Mouse (Mus musculus): ENCODE measurements at regions not wholly inside any gene's neighbourhood (a gene's known extent, or its start where the extent isn't known, plus 50 kb on each side); places are given as distances from the start of the nearest gene placed in this dataset.
"Not testable (repeated sequence)": the region's sequence is repeated elsewhere in the genome, so short reads cannot be mapped to it uniquely, and the experiment has no call there.

DNA sequence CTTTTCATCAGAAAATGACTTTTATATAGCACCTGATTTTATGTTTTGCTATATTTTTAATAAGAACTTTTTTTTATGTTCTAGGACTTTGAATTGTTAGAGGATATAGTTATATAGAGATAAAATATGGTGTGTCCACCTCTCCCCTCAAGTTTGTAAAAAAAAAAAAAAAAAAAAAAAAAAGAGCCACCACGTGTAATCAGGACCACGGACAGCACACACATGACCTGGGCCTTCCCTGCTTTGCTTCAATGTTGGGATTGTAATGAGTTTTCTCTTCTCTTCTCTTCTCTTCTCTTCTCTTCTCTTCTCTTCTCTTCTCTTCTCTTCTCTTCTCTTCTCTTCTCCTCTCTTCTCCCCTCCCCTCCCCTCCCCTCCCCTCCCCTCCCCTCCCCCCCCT lies 78.5 kb downstream of the 1700010I14Rik start:
- not testable (repeated sequence) for H3K9me3 ChIP-seq (ENCODE audit: control insufficient read depth, low read length); H3K27me3 ChIP-seq (ENCODE audit: control insufficient read depth, insufficient read depth, low read length); H3K9ac ChIP-seq (ENCODE audit: low read depth, low read length); H3K36me3 ChIP-seq (ENCODE audit: control insufficient read depth, insufficient read depth, low read length); H3K4me3 ChIP-seq (ENCODE audit: low read length); H3K27ac ChIP-seq (ENCODE audit: low read depth, low read length); H3K4me2 ChIP-seq (replicated peaks; ENCODE audit: low read depth, low read length); ATAC-seq (ENCODE audit: low FRiP score, low TSS enrichment); H3K4me1 ChIP-seq (ENCODE audit: control insufficient read depth, insufficient read depth, low read length)
- 21% methylated on average over 2 of the region's 2 CpGs for WGBS

DNA sequence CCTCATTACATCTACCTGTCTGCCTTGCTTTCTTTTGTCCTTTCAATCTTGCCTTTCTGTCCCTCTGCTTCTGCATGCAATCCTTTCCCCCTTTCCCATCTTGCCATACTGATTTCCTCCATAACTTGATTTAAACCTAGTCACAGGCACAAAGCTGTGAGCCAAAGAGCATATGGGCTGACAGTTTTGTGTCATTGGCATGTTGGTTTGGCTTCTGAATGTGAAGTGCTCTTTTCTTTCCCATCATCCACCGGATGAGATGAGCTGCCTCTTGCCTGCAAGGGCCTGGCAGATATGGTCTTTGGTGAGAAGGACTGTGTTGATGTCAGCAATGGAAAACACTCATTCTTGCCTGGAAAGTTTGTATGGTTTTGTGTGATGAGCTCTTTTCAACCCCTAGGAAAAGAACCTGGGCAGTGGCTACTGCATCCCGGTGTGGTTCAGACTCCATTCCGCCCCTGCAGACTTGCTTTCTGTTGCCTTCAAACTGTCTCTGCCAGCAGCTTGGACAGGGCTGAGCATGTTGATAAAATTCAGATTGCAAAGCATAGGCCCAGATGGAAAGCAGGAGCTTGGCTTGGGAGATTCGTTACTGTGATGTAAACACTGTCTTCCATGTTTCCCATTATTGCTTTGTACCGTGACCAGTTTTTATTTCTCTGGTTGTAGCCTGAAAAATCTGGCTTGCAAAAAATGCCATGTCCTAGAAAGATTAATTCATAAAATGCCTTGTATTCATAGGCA lies 80.9 kb downstream of the 1700010I14Rik start:
- Histone ChIP-seq H3K4me1 (ENCODE audit: control insufficient read depth, insufficient read depth, low read length) (no peaks in the 10 kb centered on the region), H3K36me3 (ENCODE audit: control insufficient read depth, insufficient read depth, low read length) (no peaks in the 10 kb centered on the region), H3K27me3 (ENCODE audit: control insufficient read depth, insufficient read depth, low read length) (no peaks in the 10 kb centered on the region), H3K9me3 (ENCODE audit: control insufficient read depth, low read length) (no peaks in the 10 kb centered on the region), H3K4me3 (ENCODE audit: low read length) (no peak overlapping the region), H3K9ac (ENCODE audit: low read depth, low read length) (no peak overlapping the region), H3K27ac (ENCODE audit: low read depth, low read length) (no peak overlapping the region), H3K4me2 (replicated peaks; ENCODE audit: low read depth, low read length) (no peak overlapping the region)
- no peak for ATAC-seq (ENCODE audit: low FRiP score, low TSS enrichment)
- WGBS: 89% methylated on average over 5 of the region's 5 CpGs

DNA sequence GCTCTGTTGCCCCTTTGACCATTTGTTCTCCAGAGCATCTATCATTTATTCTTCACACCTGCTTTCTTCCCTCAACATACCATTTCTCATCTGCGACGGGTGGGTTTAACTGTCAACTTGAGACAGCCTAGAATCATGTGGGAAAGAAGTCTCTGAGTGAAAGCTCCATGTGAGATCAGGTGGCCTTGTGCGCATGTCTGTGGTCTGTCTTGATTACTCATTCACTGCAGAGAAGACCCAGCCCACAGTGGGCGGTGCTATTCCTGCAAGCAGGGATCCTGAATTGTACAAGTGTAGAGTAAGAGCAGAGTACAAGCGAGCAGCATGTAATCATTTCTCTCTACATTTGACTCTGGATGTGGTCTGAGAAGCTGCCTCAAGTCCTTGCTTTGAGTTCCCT lies 95.5 kb downstream of the 1700010I14Rik start:
- Histone ChIP-seq H3K27ac (ENCODE audit: low read depth, low read length) (no peak overlapping the region), H3K4me1 (ENCODE audit: control insufficient read depth, insufficient read depth, low read length) (no peaks in the 10 kb centered on the region), H3K36me3 (ENCODE audit: control insufficient read depth, insufficient read depth, low read length) (no peaks in the 10 kb centered on the region), H3K9ac (ENCODE audit: low read depth, low read length) (no peak overlapping the region), H3K9me3 (ENCODE audit: control insufficient read depth, low read length) (no peaks in the 10 kb centered on the region; the same call in 1 of the 2 replicates), H3K4me2 (replicated peaks; ENCODE audit: low read depth, low read length) (no peak overlapping the region), H3K27me3 (ENCODE audit: control insufficient read depth, insufficient read depth, low read length) (no peaks in the 10 kb centered on the region), H3K4me3 (ENCODE audit: low read length) (no peak overlapping the region)
- no peak for ATAC-seq (ENCODE audit: low FRiP score, low TSS enrichment)
- WGBS: 94% methylated on average over 5 of the region's 5 CpGs

DNA sequence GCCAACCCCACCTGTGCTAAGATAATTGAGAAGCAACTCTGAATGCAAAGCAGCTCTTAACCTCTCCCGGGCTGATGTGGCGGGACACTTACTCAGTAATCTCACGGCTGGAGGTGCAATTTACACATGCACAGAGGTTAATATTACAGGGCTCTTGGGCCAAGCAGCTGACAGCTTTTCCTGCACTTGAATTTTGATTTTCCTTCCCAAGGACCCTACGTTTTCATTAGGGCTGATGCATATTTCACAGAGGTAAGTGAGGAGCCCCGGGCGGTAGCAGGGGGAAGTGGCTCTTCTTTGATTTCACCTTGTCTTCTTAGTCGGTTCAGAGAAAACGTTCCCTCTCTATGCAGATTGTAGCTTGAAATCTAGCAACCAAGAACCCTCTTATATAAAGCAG lies 139.7 kb downstream of the 1700010I14Rik start:
- Histone ChIP-seq H3K4me1 (ENCODE audit: control insufficient read depth, insufficient read depth, low read length) (no peaks in the 10 kb centered on the region), H3K36me3 (ENCODE audit: control insufficient read depth, insufficient read depth, low read length) (no peaks in the 10 kb centered on the region), H3K4me2 (replicated peaks; ENCODE audit: low read depth, low read length) (no peak overlapping the region), H3K4me3 (ENCODE audit: low read length) (no peak overlapping the region), H3K27ac (ENCODE audit: low read depth, low read length) (no peak overlapping the region), H3K9me3 (ENCODE audit: control insufficient read depth, low read length) (no peaks in the 10 kb centered on the region), H3K27me3 (ENCODE audit: control insufficient read depth, insufficient read depth, low read length) (no peaks in the 10 kb centered on the region), H3K9ac (ENCODE audit: low read depth, low read length) (no peak overlapping the region)
- no peak for ATAC-seq (ENCODE audit: low FRiP score, low TSS enrichment)
- 64% methylated on average over 8 of the region's 8 CpGs for WGBS

DNA sequence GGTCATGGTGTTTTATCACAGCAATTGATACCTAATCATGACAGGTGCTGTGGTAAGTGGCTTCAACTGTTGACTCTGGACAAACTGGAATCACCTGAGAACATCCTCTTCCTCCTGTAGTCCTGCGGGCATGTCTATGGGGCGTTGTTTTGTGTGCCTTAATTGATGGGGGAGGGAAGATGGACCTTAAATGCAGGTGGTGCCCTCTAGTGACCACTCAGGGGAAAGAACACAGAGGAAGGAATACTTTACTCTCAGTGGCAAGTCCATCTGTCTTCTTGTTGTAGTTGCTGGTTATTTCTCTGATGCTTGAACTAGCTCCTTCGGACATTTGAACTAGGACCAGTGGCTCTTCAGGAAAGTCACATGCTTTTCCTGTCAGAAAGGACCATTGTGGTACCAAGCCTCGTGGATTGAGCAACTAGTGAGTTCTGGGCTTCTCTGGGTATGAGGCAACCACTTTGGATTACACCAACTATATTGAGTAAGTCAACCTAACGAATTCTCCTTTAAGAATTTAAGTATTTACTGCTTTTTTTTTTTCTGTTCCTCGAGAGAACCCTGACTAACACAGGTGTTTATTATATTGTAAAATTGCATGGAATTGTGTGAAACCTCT lies 157.6 kb downstream of the 1700010I14Rik start:
- H3K9ac ChIP-seq (ENCODE audit: low read depth, low read length): no peak overlapping the region
- H3K27me3 ChIP-seq (ENCODE audit: control insufficient read depth, insufficient read depth, low read length): no peaks in the 10 kb centered on the region
- 58% methylated on average over 6 of the region's 6 CpGs for WGBS
- H3K4me2 ChIP-seq (replicated peaks; ENCODE audit: low read depth, low read length): no peak overlapping the region
- H3K9me3 ChIP-seq (ENCODE audit: control insufficient read depth, low read length): no peaks in the 10 kb centered on the region
- no peak overlapping the region for H3K4me3 ChIP-seq (ENCODE audit: low read length)
- H3K36me3 ChIP-seq (ENCODE audit: control insufficient read depth, insufficient read depth, low read length): no peaks in the 10 kb centered on the region
- H3K27ac ChIP-seq (ENCODE audit: low read depth, low read length): no peak overlapping the region
- ATAC-seq (ENCODE audit: low FRiP score, low TSS enrichment): no peak
- H3K4me1 ChIP-seq (ENCODE audit: control insufficient read depth, insufficient read depth, low read length): no peaks in the 10 kb centered on the region

DNA sequence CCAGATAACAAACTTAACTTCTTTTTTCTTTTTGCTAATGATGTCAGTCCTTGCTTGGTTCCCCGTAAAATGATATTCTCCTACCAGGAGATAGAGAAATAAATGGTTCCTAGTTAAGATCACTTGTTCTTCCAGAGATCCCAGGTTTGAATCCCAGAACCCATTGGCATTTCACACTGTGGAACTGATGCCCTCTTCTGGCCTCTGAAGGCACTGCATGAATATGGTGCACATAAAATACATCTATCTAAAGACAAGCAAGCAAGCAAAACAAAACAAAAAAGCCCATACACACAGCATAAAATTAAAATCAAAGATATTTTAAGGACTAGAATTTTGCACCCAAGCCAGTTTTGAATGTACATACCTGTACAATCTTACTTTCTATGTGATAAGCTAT lies 162.5 kb downstream of the 1700010I14Rik start:
- no peak for ATAC-seq (ENCODE audit: low FRiP score, low TSS enrichment)
- Histone ChIP-seq H3K4me2 (replicated peaks; ENCODE audit: low read depth, low read length) (no peak overlapping the region), H3K9ac (ENCODE audit: low read depth, low read length) (no peak overlapping the region), H3K4me3 (ENCODE audit: low read length) (no peak overlapping the region), H3K4me1 (ENCODE audit: control insufficient read depth, insufficient read depth, low read length) (no peaks in the 10 kb centered on the region), H3K9me3 (ENCODE audit: control insufficient read depth, low read length) (no peaks in the 10 kb centered on the region), H3K27me3 (ENCODE audit: control insufficient read depth, insufficient read depth, low read length) (no peaks in the 10 kb centered on the region), H3K27ac (ENCODE audit: low read depth, low read length) (no peak overlapping the region), H3K36me3 (ENCODE audit: control insufficient read depth, insufficient read depth, low read length) (no peaks in the 10 kb centered on the region)
- 90% methylated on average over 1 of the region's 1 CpGs for WGBS

DNA sequence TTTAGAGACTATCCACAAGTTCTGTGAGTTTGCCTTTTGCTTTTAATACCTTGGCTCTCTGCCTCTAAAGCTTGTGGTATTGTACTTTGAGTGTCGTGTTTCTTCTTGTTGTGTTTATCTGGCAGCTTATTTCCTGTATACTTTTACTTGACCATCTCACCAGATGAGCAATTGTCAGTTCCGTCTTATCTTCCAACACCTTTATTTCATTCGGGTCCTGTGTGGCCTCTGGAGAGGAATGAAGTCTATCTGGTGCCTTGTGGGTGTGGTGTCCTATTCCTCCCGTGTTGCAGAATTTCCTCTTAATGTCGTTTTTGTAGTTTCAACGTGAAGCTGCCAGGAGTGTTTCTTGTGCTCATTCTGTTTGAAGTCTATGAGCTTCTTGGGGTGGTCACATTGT lies 174.0 kb downstream of the 1700010I14Rik start:
- no peaks in the 10 kb centered on the region for H3K36me3 ChIP-seq (ENCODE audit: control insufficient read depth, insufficient read depth, low read length)
- no peak for ATAC-seq (ENCODE audit: low FRiP score, low TSS enrichment)
- no peak overlapping the region for H3K4me2 ChIP-seq (replicated peaks; ENCODE audit: low read depth, low read length)
- no peak overlapping the region for H3K9ac ChIP-seq (ENCODE audit: low read depth, low read length)
- no peak overlapping the region for H3K4me3 ChIP-seq (ENCODE audit: low read length)
- WGBS: 84% methylated on average over 6 of the region's 6 CpGs
- peaks cover 3% of the 10 kb centered on the region for H3K4me1 ChIP-seq (ENCODE audit: control insufficient read depth, insufficient read depth, low read length)
- no peak overlapping the region for H3K27ac ChIP-seq (ENCODE audit: low read depth, low read length)
- no peaks in the 10 kb centered on the region for H3K9me3 ChIP-seq (ENCODE audit: control insufficient read depth, low read length)
- H3K27me3 ChIP-seq (ENCODE audit: control insufficient read depth, insufficient read depth, low read length): no peaks in the 10 kb centered on the region

DNA sequence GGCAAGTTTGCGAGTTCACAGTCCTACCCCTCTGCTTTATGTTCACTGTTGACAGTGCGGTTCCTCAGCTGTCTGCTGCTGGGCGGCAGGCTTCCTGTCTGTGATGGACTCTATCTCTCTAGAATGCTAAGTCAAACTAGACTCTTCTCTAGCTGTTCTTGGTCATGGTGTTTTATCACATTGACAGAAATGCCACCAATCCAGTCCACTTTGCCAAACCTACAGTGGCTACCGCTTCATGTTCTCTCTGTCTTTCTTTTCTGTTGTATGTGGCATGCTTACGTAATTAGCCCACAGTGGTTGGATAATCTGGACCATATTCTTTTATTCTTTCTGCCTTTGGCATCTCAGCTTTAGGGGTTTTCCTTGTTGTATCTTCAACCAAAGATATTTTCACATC lies 174.5 kb downstream of the 1700010I14Rik start:
- ATAC-seq (ENCODE audit: low FRiP score, low TSS enrichment): no peak
- 87% methylated on average over 5 of the region's 5 CpGs for WGBS

DNA sequence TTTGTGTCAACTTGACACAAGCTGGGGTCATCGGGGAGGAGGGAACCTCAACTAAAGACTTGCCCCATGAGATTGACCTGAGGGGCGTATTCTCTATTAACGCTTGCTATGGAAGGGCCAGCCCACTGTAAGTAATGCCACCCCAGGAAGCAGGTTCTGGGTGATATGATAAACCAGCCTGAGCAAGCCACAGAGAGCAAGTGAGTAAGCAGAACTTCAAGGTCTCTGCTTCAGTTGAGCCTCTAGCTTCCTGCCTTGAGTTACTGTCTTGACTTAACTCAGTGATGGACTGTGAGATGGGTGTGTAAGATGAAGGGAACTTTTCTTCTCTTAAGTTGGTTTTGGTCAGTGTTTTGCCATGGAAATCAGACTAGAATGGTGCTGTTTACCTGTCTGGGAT lies 175.2 kb downstream of the 1700010I14Rik start:
- Histone ChIP-seq H3K27me3 (ENCODE audit: control insufficient read depth, insufficient read depth, low read length) (no peaks in the 10 kb centered on the region), H3K9me3 (ENCODE audit: control insufficient read depth, low read length) (no peaks in the 10 kb centered on the region), H3K4me1 (ENCODE audit: control insufficient read depth, insufficient read depth, low read length) (peaks cover 3% of the 10 kb centered on the region), H3K4me2 (replicated peaks; ENCODE audit: low read depth, low read length) (no peak overlapping the region), H3K4me3 (ENCODE audit: low read length) (no peak overlapping the region), H3K9ac (ENCODE audit: low read depth, low read length) (no peak overlapping the region), H3K36me3 (ENCODE audit: control insufficient read depth, insufficient read depth, low read length) (no peaks in the 10 kb centered on the region), H3K27ac (ENCODE audit: low read depth, low read length) (no peak overlapping the region)
- 88% methylated on average over 3 of the region's 3 CpGs for WGBS
- no peak for ATAC-seq (ENCODE audit: low FRiP score, low TSS enrichment)

More for the DNA sequence above, 174.5 kb downstream of the 1700010I14Rik start:
- Histone ChIP-seq H3K4me1 (ENCODE audit: control insufficient read depth, insufficient read depth, low read length) (peaks cover 3% of the 10 kb centered on the region), H3K9me3 (ENCODE audit: control insufficient read depth, low read length) (no peaks in the 10 kb centered on the region), H3K4me2 (replicated peaks; ENCODE audit: low read depth, low read length) (no peak overlapping the region), H3K4me3 (ENCODE audit: low read length) (no peak overlapping the region), H3K27me3 (ENCODE audit: control insufficient read depth, insufficient read depth, low read length) (no peaks in the 10 kb centered on the region), H3K9ac (ENCODE audit: low read depth, low read length) (no peak overlapping the region), H3K27ac (ENCODE audit: low read depth, low read length) (no peak overlapping the region), H3K36me3 (ENCODE audit: control insufficient read depth, insufficient read depth, low read length) (no peaks in the 10 kb centered on the region)
